Mouse (Mus musculus) ovary, postnatal 36 days (tissue): Measurements from ENCODE around the gene Gm49711.

Experiments
- DNase-seq: peaks from one replicate; pipeline ENCODE4 v3.0.0; 2022; ENCODE audit warnings: low spot score, mixed read lengths

Gene Gm49711

DNA sequence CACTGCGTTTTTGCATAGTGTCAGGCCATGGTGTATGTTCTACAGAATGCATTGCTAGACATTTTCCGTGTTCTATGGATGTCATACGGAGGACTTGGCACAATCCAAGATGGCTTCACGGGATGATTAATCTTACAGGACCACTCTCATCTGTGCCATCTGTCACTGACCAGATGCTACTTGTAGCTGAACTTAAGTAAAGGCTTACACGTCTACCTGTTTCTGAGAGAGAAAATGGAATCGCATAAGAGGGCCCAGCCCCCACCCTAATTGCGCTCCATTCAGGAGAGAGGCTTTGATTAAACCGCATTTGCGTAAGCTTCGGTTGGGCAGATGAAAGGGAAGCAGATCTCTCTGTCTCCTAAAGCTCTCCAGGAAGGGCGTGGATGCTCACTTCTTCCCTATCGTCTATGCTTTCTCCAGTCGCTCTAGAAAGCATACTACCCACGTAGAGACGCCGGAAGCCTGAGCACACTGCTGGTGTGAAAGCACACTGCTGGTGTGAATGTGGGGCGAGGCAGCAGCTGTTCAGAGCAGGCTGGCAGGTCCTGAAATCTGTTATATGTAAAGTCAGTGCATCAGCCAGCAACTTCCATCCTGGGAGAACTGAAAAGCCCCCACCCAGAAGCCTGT is 62.9 kb downstream of the Gm49711 start:
- no peak for DNase-seq

GRCm38 (mm10) chr16:92127226-92127625 is 69.1 kb downstream of the Gm49711 start:
- no peak for DNase-seq

GRCm38 (mm10) chr16:92127666-92128065 is 69.5 kb downstream of the Gm49711 start:
- no peak for DNase-seq

- DNase-seq, result no peak
These were observed 71.7 kb downstream of the Gm49711 start for GRCm38 (mm10) chr16:92129843-92130242.

- no peak for DNase-seq
These were observed 74.4 kb downstream of the Gm49711 start for GRCm38 (mm10) chr16:92132511-92132910.

GRCm38 (mm10) chr16:92134148-92134764 is 76.1 kb downstream of the Gm49711 start:
- no peak for DNase-seq

DNA sequence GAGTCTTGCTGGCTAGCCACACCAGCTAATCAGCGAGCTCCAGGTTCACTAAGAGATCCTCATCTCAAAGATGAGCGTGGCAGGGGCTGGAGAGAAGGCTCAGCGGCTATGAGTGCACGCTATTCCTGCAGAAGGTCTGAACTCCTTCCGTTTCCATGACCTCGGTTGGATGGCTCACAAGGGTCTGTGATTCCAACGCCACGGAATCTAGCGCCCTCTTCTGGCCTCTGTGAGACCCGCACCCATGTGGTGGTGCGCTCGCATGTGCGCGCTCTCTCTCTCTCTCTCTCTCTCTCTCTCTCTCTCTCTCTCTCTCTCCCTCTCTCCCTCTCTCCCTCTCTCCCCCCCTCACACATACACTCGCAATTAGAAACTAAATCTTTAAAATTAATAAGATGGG is 78.2 kb downstream of the Gm49711 start:
- DNase-seq, result no peak

GRCm38 (mm10) chr16:92139386-92140261 is 81.5 kb downstream of the Gm49711 start:
- no peak for DNase-seq

DNA sequence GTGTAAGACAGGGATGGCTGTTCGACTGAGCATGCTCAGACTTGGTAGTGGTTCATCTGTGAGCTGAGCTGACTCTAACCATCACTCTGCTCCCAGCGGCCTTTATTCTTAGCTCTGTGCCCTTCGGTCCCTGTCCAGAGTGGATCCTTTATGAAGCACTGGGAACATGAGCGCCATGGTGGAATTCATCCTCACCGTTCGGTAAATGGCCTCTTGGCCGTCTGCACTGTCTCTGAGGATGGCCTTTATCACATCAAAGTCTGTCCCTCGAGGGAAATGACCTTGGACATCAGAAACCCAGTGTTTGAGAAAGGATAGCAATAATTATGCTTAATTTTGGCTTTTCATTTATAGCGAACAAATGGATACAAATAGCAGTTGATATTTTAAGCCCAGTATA is 82.2 kb downstream of the Gm49711 start:
- DNase-seq, result no peak

GRCm38 (mm10) chr16:92141021-92141420 is 82.9 kb downstream of the Gm49711 start:
- DNase-seq, result no peak

DNA sequence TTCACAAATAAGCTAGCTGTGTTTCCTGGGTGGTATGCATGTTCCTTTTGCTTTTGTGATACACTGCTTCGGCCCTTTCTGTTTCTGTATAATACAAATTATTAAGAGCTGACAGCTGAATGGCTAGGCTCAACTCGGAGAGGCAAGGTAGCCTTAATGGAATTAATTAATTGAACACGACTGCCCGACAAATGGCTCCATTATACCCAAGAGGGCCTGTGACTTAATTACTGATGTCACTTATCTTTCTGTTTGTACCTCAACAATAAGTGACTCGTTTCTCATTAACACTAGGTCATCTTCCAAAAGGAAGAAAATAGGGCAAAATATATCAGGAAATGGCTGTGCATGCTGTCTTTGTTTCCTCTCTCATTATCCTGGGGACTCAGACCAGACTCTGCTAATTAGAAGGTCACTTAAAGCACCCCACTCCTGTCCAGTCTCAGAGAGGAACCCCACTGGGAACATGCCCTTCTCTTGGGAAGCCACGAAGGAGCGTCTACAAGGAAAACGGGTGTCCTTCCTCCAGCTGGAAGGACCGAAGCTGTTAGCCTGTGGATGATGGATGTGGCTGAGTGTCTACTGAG is 84.4 kb downstream of the Gm49711 start:
- DNase-seq, result no peak

DNA sequence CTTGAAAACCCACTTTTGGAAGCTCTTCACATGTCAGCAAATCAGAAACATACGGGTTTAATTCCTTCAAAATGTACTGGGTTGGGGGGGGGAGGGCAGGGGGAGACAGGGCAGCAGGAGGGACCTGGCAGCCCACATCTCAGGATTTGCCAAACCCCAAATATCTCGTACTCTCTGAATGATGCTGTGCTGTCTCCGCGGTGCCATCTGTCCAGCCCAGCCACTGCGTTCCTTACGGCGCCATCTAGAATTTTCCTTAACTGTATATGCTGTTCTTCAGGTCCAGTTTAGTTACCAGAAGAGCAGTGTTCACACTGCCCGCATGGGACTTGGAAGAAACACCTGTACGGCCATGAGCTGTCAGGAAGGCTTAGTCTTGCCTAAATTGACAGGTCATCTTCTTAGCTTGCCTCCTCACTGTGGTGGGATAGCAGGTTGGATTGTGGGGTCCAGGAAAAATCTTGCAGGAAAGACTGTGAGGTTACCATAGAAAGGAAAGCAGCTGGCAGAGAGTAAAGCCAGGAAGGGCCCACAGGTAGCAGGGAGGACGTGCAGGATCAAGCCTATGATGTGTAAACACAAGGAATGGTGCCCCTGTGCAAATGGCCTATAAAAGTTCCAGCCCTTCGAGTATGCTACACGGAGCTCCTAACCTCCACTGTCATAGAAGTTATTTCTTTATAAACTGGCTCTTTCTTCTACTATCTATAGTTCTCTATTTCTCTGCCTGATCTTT is 89.7 kb downstream of the Gm49711 start:
- DNase-seq, result no peak

- no peak for DNase-seq
These were observed 90.2 kb downstream of the Gm49711 start for GRCm38 (mm10) chr16:92148367-92148728.

DNA sequence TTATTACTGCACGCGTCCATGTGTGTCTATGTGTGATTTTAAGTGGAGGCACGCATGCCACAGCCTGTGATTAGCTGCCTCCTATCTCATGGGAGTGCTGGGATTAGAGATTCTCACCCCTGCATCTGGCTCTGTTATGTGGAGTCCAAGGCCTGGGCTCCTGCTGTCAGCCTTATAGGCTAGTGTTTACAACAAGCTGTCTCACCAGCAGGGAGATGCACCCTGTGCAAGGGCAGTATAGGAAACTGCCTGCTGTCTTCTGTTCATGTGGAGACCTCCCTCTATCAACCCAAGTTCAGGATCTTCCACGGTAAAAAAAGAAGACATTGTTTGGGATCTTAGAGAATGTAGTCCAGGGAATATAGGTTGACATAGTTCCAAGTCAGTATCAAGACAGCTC is 92.9 kb downstream of the Gm49711 start:
- DNase-seq, result no peak

DNA sequence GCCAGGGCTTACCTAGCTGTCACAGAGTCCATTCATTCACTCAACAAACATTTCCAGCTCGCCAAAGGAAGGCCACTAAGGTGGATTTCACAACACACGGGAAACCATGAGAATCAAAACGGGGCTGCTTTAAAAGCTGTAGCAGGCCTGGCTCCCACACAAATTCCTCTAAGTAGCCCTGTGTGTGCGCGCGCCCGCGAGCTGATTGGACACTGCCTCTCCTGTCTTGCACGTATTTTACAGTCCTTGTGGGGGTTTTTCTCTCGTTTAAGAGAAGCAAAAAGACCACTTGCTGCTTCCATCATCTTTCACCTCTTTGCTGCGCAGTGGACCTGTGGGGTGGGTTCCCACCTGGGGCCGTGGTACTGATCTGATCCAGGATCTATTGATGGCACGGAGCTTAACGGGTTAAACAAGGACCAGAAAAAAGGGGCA is 99.9 kb downstream of the Gm49711 start:
- peak; percentile 47 for DNase-seq

GRCm38 (mm10) chr16:92158461-92159091 is 100.5 kb downstream of the Gm49711 start:
- peak; percentile 70 for DNase-seq

DNA sequence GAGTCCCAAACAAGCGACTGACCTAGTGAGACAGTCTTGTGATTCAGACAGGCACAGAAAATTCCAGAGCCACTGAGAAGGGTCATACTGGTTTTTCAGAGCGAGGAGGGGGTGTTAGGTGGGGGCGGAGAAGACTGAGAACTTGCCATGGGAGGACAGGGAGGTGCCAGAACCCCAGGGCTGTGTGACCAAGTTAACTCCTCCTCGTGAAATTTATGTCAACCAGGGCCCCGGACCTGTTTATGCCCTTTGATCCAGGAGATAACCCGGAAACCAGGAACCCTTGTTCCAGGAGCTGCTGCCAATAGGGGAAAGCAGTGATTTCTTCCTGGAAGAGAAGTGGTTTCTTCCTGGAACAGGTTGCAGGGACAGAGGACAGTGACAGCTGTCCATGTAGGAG is 101.0 kb downstream of the Gm49711 start:
- no peak for DNase-seq

DNA sequence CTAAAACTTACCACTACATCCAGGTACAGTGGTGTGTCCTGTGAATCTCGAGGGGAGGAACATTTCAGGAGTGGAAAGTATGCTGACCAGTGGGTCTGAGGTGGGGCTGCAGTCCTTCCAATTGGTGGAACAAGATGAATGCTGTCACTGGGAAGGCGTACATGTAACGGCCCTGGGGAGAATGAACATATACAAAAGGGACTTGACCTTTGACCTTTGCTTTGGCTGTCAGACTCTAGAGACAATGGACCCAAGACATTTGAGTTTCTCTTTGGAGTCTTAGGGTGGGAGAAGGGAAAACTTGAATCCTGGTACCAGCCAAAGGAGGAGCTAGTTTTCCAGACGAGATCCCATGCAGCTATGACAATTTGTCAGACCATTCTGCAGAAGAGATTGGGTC is 104.2 kb downstream of the Gm49711 start:
- DNase-seq, result no peak

DNA sequence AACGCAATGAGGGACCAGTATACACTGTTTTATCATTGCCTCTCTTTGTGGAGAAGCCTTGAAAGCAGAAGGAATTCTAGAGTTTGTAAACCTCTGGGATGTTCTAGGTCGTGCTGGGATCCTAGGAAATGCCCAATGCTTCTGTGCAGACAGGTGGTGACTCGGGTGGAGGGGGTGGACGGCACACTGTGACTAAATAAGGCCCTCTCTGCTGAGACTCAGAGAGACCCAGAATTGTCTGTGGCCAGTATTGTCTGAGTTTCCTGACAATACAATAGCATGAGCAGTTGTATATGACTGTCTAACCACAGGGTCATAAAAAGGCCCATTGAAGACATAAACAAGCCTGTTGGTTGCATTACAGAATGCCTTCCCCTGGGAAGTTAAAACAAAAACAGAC is 105.4 kb downstream of the Gm49711 start:
- no peak for DNase-seq

DNA sequence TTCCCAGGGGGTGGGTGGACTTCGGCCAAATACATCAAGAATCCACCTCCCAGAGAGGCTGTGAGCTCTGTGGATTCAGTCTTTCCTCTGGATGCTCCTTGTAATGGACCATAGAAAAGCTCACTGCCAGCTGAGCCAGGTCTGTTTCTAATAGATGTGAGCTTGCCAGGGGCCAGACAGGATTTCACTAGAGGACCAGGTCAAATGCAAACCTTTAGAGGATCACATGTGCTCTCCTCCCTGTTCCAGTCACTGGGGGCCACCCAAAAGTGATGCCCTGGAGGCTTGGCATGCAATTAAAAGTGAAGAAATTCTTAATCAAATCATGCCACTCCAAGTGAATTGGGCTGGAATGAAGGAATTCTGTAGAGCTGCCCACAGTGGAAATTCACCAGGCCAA is 117.9 kb downstream of the Gm49711 start:
- no peak for DNase-seq

- no peak for DNase-seq
These were observed 119.6 kb downstream of the Gm49711 start for GRCm38 (mm10) chr16:92177718-92178117.

- no peak for DNase-seq
These were observed 121.2 kb downstream of the Gm49711 start for GRCm38 (mm10) chr16:92179306-92179705.
